Mouse (Mus musculus): ENCODE results near the gene 4931422A03Rik. TPM values are rescaled to one million over a fixed set of nuclear protein-coding genes. Genes with fewer than 3 reads are reported as not detected.

The 4931422A03Rik gene
- polyA plus RNA-seq, 1 experiment from 2014 or later = 2.2 TPM

GRCm38 (mm10) chr2:103970791-103971649, 57.1 kb downstream of the 4931422A03Rik start:
- H3K27ac ChIP-seq (ENCODE audit: low read depth, low read length) = peak overlapping the region; percentile 78
- peaks cover 5% of the 10 kb centered on the region; the same call in 1 of the 2 replicates for H3K4me1 ChIP-seq (ENCODE audit: control insufficient read depth, insufficient read depth, low read length)
- peak overlapping the region; percentile 89 for H3K4me3 ChIP-seq (ENCODE audit: low read depth, low read length)
- H3K36me3 ChIP-seq (ENCODE audit: control insufficient read depth, insufficient read depth, low read length) = no peaks in the 10 kb centered on the region
- no peak for ATAC-seq (replicated peaks; ENCODE audit: insufficient number of reproducible peaks, low FRiP score, low TSS enrichment)
- H3K9me3 ChIP-seq (replicated peaks; ENCODE audit: control insufficient read depth, low read length) = no peaks in the 10 kb centered on the region
- peak overlapping the region; percentile 90 for H3K9ac ChIP-seq (ENCODE audit: low read depth, low read length)
- 2% methylated on average over 32 of the region's 32 CpGs for WGBS (ENCODE audit: insufficient replicate concordance)
- peaks cover 10% of the 10 kb centered on the region; the same call in 1 of the 2 replicates for H3K27me3 ChIP-seq (ENCODE audit: control insufficient read depth, insufficient read depth, low read length)
- H3K4me2 ChIP-seq = peak overlapping the region; percentile 98

DNA sequence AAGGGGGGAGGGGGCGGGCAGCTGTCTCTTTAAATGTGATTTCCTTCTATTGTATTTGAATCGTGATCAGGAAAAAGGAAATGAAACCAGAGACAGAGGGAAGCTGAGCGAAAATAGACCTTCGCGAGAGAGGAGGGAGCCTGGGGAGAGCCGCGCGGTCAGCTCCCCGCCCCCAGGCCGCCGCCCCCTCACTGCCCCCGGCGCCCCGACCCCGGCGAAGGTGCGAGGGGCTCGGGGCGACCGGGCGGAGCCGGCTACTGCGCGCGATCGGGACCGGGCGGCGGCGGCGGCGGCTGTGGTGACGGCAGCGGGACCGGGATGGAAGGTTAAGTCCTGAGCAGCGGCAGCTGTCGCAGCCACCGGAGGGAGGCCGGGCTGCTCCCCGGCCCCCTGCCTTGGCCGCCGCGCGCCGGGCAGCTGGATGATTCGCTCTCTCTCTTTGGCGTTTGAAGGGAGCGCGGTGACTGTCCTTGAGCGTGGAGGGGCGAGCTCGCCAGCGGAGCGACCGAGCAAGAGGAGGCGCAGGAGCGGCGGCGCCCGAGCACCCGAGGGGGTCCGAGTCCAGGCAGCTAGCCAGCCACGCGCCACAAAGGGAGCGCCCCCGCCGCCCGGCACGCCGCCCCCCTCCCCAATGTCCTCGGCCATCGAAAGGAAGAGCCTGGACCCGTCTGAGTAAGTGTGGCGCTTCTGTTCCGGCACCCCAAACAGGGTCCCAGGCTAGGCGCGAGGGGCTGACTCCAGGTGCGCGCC, 57.9 kb downstream of the 4931422A03Rik start:
- H3K27ac ChIP-seq (ENCODE audit: low read depth, low read length) = peak overlapping the region; percentile 78
- under 1% methylated on average over 74 of the region's 79 CpGs for WGBS (ENCODE audit: insufficient replicate concordance)
- H3K9ac ChIP-seq (ENCODE audit: low read depth, low read length) = peak overlapping the region; percentile 90
- H3K4me3 ChIP-seq (ENCODE audit: low read depth, low read length) = peak overlapping the region; percentile 89
- peaks cover 10% of the 10 kb centered on the region; the same call in 1 of the 2 replicates for H3K27me3 ChIP-seq (ENCODE audit: control insufficient read depth, insufficient read depth, low read length)
- H3K4me1 ChIP-seq (ENCODE audit: control insufficient read depth, insufficient read depth, low read length) = peaks cover 5% of the 10 kb centered on the region; the same call in 1 of the 2 replicates
- ATAC-seq (replicated peaks; ENCODE audit: insufficient number of reproducible peaks, low FRiP score, low TSS enrichment) = peak; percentile 44; the same call in 1 of the 2 replicates
- H3K4me2 ChIP-seq = peak overlapping the region; percentile 98
- no peaks in the 10 kb centered on the region for H3K9me3 ChIP-seq (replicated peaks; ENCODE audit: control insufficient read depth, low read length)
- H3K36me3 ChIP-seq (ENCODE audit: control insufficient read depth, insufficient read depth, low read length) = no peaks in the 10 kb centered on the region

GRCm38 (mm10) chr2:103969437-103970040, 58.6 kb downstream of the 4931422A03Rik start:
- peak; percentile 84 for ATAC-seq (replicated peaks; ENCODE audit: insufficient number of reproducible peaks, low FRiP score, low TSS enrichment)
- no peaks in the 10 kb centered on the region for H3K9me3 ChIP-seq (replicated peaks; ENCODE audit: control insufficient read depth, low read length)
- peak overlapping the region; percentile 90 for H3K9ac ChIP-seq (ENCODE audit: low read depth, low read length)
- H3K27ac ChIP-seq (ENCODE audit: low read depth, low read length) = peak overlapping the region; percentile 78; the same call in 1 of the 2 replicates
- peak overlapping the region; percentile 98 for H3K4me2 ChIP-seq
- under 1% methylated on average over 39 of the region's 40 CpGs for WGBS (ENCODE audit: insufficient replicate concordance)
- H3K4me3 ChIP-seq (ENCODE audit: low read depth, low read length) = peak overlapping the region; percentile 89
- peaks cover 5% of the 10 kb centered on the region; the same call in 1 of the 2 replicates for H3K4me1 ChIP-seq (ENCODE audit: control insufficient read depth, insufficient read depth, low read length)
- no peaks in the 10 kb centered on the region for H3K36me3 ChIP-seq (ENCODE audit: control insufficient read depth, insufficient read depth, low read length)
- H3K27me3 ChIP-seq (ENCODE audit: control insufficient read depth, insufficient read depth, low read length) = peaks cover 7% of the 10 kb centered on the region; the same call in 1 of the 2 replicates

- Histone ChIP-seq H3K4me2 (peak overlapping the region; percentile 98), H3K27me3 (ENCODE audit: control insufficient read depth, insufficient read depth, low read length) (peaks cover 7% of the 10 kb centered on the region; the same call in 1 of the 2 replicates), H3K27ac (ENCODE audit: low read depth, low read length) (peak overlapping the region; percentile 78; the same call in 1 of the 2 replicates), H3K36me3 (ENCODE audit: control insufficient read depth, insufficient read depth, low read length) (no peaks in the 10 kb centered on the region), H3K9me3 (replicated peaks; ENCODE audit: control insufficient read depth, low read length) (no peaks in the 10 kb centered on the region), H3K4me1 (ENCODE audit: control insufficient read depth, insufficient read depth, low read length) (peaks cover 5% of the 10 kb centered on the region; the same call in 1 of the 2 replicates), H3K9ac (ENCODE audit: low read depth, low read length) (peak overlapping the region; percentile 90), H3K4me3 (ENCODE audit: low read depth, low read length) (peak overlapping the region; percentile 89)
- WGBS (ENCODE audit: insufficient replicate concordance) = 21% methylated on average over 10 of the region's 10 CpGs
- no peak for ATAC-seq (replicated peaks; ENCODE audit: insufficient number of reproducible peaks, low FRiP score, low TSS enrichment)
Observed at GRCm38 (mm10) chr2:103968919-103969436, 59.2 kb downstream of the 4931422A03Rik start.

DNA sequence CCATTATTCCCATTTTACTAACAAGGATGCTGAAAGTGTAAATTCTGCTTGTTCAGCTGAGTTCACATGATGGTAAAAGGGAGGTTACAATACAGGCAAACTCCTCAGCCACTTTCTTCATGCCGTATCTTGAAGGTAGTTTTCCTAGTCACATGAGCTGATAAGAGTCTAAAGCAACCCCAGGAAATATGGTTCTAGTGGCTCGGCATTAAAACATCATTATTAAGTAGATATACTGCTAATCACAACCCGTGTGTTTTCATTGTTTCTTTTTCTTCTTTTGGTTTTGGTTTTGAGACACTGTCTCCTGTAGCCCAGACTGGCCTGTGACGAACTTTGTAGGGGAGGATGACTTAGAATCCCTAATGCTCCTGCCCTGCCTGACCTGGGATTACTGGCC, 60.0 kb downstream of the 4931422A03Rik start:
- no peak overlapping the region for H3K9ac ChIP-seq (ENCODE audit: low read depth, low read length)
- H3K27ac ChIP-seq (ENCODE audit: low read depth, low read length) = no peak overlapping the region
- H3K4me3 ChIP-seq (ENCODE audit: low read depth, low read length) = no peak overlapping the region
- peaks cover 5% of the 10 kb centered on the region; the same call in 1 of the 2 replicates for H3K4me1 ChIP-seq (ENCODE audit: control insufficient read depth, insufficient read depth, low read length)
- WGBS (ENCODE audit: insufficient replicate concordance) = 53% methylated on average over 4 of the region's 4 CpGs
- H3K27me3 ChIP-seq (ENCODE audit: control insufficient read depth, insufficient read depth, low read length) = peaks cover 7% of the 10 kb centered on the region; the same call in 1 of the 2 replicates
- H3K4me2 ChIP-seq = no peak overlapping the region
- ATAC-seq (replicated peaks; ENCODE audit: insufficient number of reproducible peaks, low FRiP score, low TSS enrichment) = no peak
- H3K36me3 ChIP-seq (ENCODE audit: control insufficient read depth, insufficient read depth, low read length) = no peaks in the 10 kb centered on the region
- no peaks in the 10 kb centered on the region for H3K9me3 ChIP-seq (replicated peaks; ENCODE audit: control insufficient read depth, low read length)

GRCm38 (mm10) chr2:103965391-103965790, 62.8 kb downstream of the 4931422A03Rik start:
- Histone ChIP-seq H3K4me1 (ENCODE audit: control insufficient read depth, insufficient read depth, low read length) (peaks cover 5% of the 10 kb centered on the region; the same call in 1 of the 2 replicates), H3K36me3 (ENCODE audit: control insufficient read depth, insufficient read depth, low read length) (no peaks in the 10 kb centered on the region), H3K4me2 (no peak overlapping the region), H3K9ac (ENCODE audit: low read depth, low read length) (no peak overlapping the region), H3K27ac (ENCODE audit: low read depth, low read length) (no peak overlapping the region), H3K9me3 (replicated peaks; ENCODE audit: control insufficient read depth, low read length) (no peaks in the 10 kb centered on the region), H3K27me3 (ENCODE audit: control insufficient read depth, insufficient read depth, low read length) (no peaks in the 10 kb centered on the region; the same call in 1 of the 2 replicates), H3K4me3 (ENCODE audit: low read depth, low read length) (no peak overlapping the region)
- 88% methylated on average over 3 of the region's 3 CpGs for WGBS (ENCODE audit: insufficient replicate concordance)
- ATAC-seq (replicated peaks; ENCODE audit: insufficient number of reproducible peaks, low FRiP score, low TSS enrichment) = no peak

GRCm38 (mm10) chr2:103962349-103962748, 65.8 kb downstream of the 4931422A03Rik start:
- no peak for ATAC-seq (replicated peaks; ENCODE audit: insufficient number of reproducible peaks, low FRiP score, low TSS enrichment)
- Histone ChIP-seq H3K27me3 (ENCODE audit: control insufficient read depth, insufficient read depth, low read length) (no peaks in the 10 kb centered on the region; the same call in 1 of the 2 replicates), H3K36me3 (ENCODE audit: control insufficient read depth, insufficient read depth, low read length) (no peaks in the 10 kb centered on the region), H3K9me3 (replicated peaks; ENCODE audit: control insufficient read depth, low read length) (no peaks in the 10 kb centered on the region), H3K4me1 (ENCODE audit: control insufficient read depth, insufficient read depth, low read length) (0 out of 2 replicates have a peak, but pooled peaks cover 8% of the 10 kb centered on the region), H3K9ac (ENCODE audit: low read depth, low read length) (no peak overlapping the region), H3K27ac (ENCODE audit: low read depth, low read length) (no peak overlapping the region), H3K4me2 (no peak overlapping the region), H3K4me3 (ENCODE audit: low read depth, low read length) (no peak overlapping the region)
- WGBS (ENCODE audit: insufficient replicate concordance) = 68% methylated on average over 4 of the region's 4 CpGs

- H3K9me3 ChIP-seq (replicated peaks; ENCODE audit: control insufficient read depth, low read length) = no peaks in the 10 kb centered on the region
- H3K4me2 ChIP-seq = no peak overlapping the region
- 0 out of 2 replicates have a peak, but pooled peaks cover 11% of the 10 kb centered on the region for H3K4me1 ChIP-seq (ENCODE audit: control insufficient read depth, insufficient read depth, low read length)
- no peaks in the 10 kb centered on the region; the same call in 1 of the 2 replicates for H3K27me3 ChIP-seq (ENCODE audit: control insufficient read depth, insufficient read depth, low read length)
- no peak overlapping the region for H3K27ac ChIP-seq (ENCODE audit: low read depth, low read length)
- WGBS (ENCODE audit: insufficient replicate concordance) = 85% methylated on average over 6 of the region's 6 CpGs
- H3K4me3 ChIP-seq (ENCODE audit: low read depth, low read length) = no peak overlapping the region
- H3K36me3 ChIP-seq (ENCODE audit: control insufficient read depth, insufficient read depth, low read length) = no peaks in the 10 kb centered on the region
- no peak overlapping the region for H3K9ac ChIP-seq (ENCODE audit: low read depth, low read length)
- no peak for ATAC-seq (replicated peaks; ENCODE audit: insufficient number of reproducible peaks, low FRiP score, low TSS enrichment)
Observed at GRCm38 (mm10) chr2:103959574-103959973, 68.6 kb downstream of the 4931422A03Rik start.

Data from heart, embryonic 11.5 days (tissue).